20 mouse cellular contexts compared by ENCODE assay signal in the genomic region with DNA sequence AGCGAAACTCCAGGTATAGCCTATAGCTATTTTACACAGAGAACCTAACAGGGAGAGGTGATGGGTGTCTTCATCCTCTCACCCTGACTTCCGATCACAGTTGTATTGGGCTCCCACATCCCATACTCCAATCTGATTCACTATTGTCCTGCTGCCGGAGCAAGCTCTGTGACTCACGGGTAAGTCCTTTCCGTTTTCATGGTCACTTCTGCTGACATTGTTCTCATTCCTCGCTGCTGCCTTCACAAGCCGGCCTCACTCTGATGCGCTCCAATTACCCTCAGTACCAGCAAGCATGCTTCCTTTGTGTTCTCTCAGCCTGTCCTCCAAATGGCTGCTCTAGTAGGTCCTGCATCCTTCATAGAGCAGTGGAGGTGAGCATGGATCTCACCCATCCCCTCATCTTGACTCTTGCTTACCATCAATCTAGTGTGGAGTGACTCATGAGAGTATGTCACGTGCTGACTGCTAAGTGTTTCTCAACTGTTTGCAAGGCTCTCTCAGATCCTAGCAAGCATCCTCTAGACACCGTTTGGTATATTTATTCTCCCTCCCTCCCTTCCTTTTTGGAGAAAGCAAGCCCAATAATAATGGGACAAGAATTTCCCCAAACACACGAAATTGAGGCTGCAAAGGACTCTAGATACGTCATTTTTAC.
DNase-seq lines count a peak whose midpoint lies in the region; ATAC-seq lines count a peak whose summit lies in the region.
"Had no signal": no experiment of that assay in that cellular context is flagged by ENCODE, and none has a peak within 500 bp of the region (broad histone marks: within the 10 kb centered on the region; RNA-seq: fewer than 3 reads in every experiment).

No protein-coding gene starts in this region.

- no peak for ATAC-seq in limb, embryonic 13.5 days (ENCODE audit: low FRiP score, low read depth)
- ATAC-seq: activated CD4-positive, CD25-positive, alpha-beta regulatory T cell, adult 4 months; intestine, embryonic 16.5 days had no signal

- peak; percentile 13 for DNase-seq in adrenal gland, adult 8-10 months
- no peak for DNase-seq in adrenal gland, postnatal 4 days (ENCODE audit: low spot score in 2 of 2)
- no peak for DNase-seq in limb, embryonic 10.5 days (ENCODE audit: low spot score)
- peak; percentile 89 for DNase-seq in Muller cell, postnatal 12 days (ENCODE audit: inconsistent ontology term)
- no peak for DNase-seq in ovary, adult 18-20 months (ENCODE audit: low spot score)
- DNase-seq: cerebellum, adult 11 months; cerebellum, adult 9-11 months; liver; right cerebral cortex, postnatal 25 days; spleen, adult 18-20 months had no signal

- no peaks in the 10 kb centered on the region for H3K9me3 ChIP-seq in limb, embryonic 13.5 days
- H3K9me3 ChIP-seq in limb, embryonic 10.5 days (replicated peaks): no peaks in the 10 kb centered on the region
- H3K9me3 ChIP-seq: heart, embryonic 10.5 days; hindbrain, embryonic 10.5 days; kidney, embryonic 15.5 days; liver, embryonic 15.5 days; lung, embryonic 15.5 days; midbrain, embryonic 12.5 days had no signal

- no peak overlapping the region for H3K9ac ChIP-seq in limb, embryonic 13.5 days
- H3K9ac ChIP-seq: kidney, embryonic 15.5 days; liver, embryonic 15.5 days; lung, embryonic 15.5 days; midbrain, embryonic 12.5 days had no signal

- H3K36me3 ChIP-seq in limb, embryonic 13.5 days: peaks cover 13% of the 10 kb centered on the region
- peaks cover 55% of the 10 kb centered on the region for H3K36me3 ChIP-seq in limb, embryonic 10.5 days
- H3K36me3 ChIP-seq: liver, embryonic 15.5 days; lung, embryonic 15.5 days; midbrain, embryonic 12.5 days had no signal

- peaks cover 51% of the 10 kb centered on the region for H3K4me1 ChIP-seq in limb, embryonic 13.5 days
- peaks cover 18% of the 10 kb centered on the region; the same call in 1 of the 2 replicates for H3K4me1 ChIP-seq in limb, embryonic 10.5 days
- peaks cover 47% of the 10 kb centered on the region for H3K4me1 ChIP-seq in brown adipose tissue, adult 24 weeks (ENCODE audit: control insufficient read depth, insufficient read depth, insufficient read length, low read length)
- H3K4me1 ChIP-seq: liver, embryonic 15.5 days; midbrain, embryonic 12.5 days had no signal

- peak overlapping the region; percentile 79; the same call in 1 of the 2 replicates for H3K27ac ChIP-seq in limb, embryonic 13.5 days
- no peak overlapping the region for H3K27ac ChIP-seq in limb, embryonic 10.5 days
- peak overlapping the region; percentile 82 for H3K27ac ChIP-seq in brown adipose tissue, adult 24 weeks (replicated peaks; ENCODE audit: low read depth, low read length)
- H3K27ac ChIP-seq: hindbrain, embryonic 10.5 days; liver, embryonic 15.5 days; lung, embryonic 15.5 days; midbrain, embryonic 12.5 days had no signal

- no peaks in the 10 kb centered on the region for H3K27me3 ChIP-seq in limb, embryonic 13.5 days
- no peaks in the 10 kb centered on the region for H3K27me3 ChIP-seq in limb, embryonic 10.5 days (ENCODE audit: low read depth, poor library complexity, severe bottlenecking)
- H3K27me3 ChIP-seq: kidney, embryonic 15.5 days; liver, embryonic 15.5 days; lung, embryonic 15.5 days; midbrain, embryonic 12.5 days had no signal

- no peak overlapping the region for H3K4me3 ChIP-seq in limb, embryonic 13.5 days
- no peak overlapping the region for H3K4me3 ChIP-seq in limb, embryonic 10.5 days
- no peak overlapping the region for H3K4me3 ChIP-seq in brown adipose tissue, adult 24 weeks (ENCODE audit: insufficient read depth, low read depth, low read length)
- H3K4me3 ChIP-seq: heart, embryonic 10.5 days; hindbrain, embryonic 10.5 days; kidney, embryonic 15.5 days; liver, embryonic 15.5 days; lung, embryonic 15.5 days; midbrain, embryonic 12.5 days had no signal

- no peak overlapping the region for H3K4me2 ChIP-seq in limb, embryonic 13.5 days (replicated peaks)
- H3K4me2 ChIP-seq: kidney, embryonic 15.5 days; liver, embryonic 15.5 days; lung, embryonic 15.5 days; midbrain, embryonic 12.5 days had no signal

- 87% methylated on average over 12 of the region's 12 CpGs for WGBS in limb, embryonic 13.5 days
- 86% methylated on average over 12 of the region's 12 CpGs for WGBS in limb, embryonic 10.5 days

Comparison
In these comparisons a context has a peak if more than half of its experiments do, and no peak if none do; other contexts are left out.
1. DNase-seq: peak in adrenal gland, adult 8-10 months (single experiment) and Muller cell, postnatal 12 days (single experiment); none in adrenal gland, postnatal 4 days (0 of 2), limb, embryonic 10.5 days (single experiment) and ovary, adult 18-20 months (single experiment).